Comparison of ENCODE assay signal across 10 mouse cellular contexts in genomic region chr5:125095525-125096175, GRCm38 (mm10).
DNase-seq lines count a peak whose midpoint lies in the region; ATAC-seq and TF ChIP-seq lines count a peak whose summit lies in the region.
"Had no signal": no experiment of that assay in that cellular context is flagged by ENCODE, and none has a peak within 500 bp of the region (broad histone marks: within the 10 kb centered on the region; RNA-seq: fewer than 3 reads in every experiment).

No protein-coding gene starts in this region.

- H3K4me1 ChIP-seq in hindbrain, embryonic 12.5 days: peaks cover 47% of the 10 kb centered on the region
- H3K4me1 ChIP-seq in limb, embryonic 10.5 days: peaks cover 21% of the 10 kb centered on the region

- peak overlapping the region; percentile 50; the same call in 1 of the 2 replicates for H3K27ac ChIP-seq in layer of hippocampus, adult 2 months
- peak overlapping the region; percentile 79 for H3K27ac ChIP-seq in hindbrain, embryonic 12.5 days
- no peak overlapping the region for H3K27ac ChIP-seq in limb, embryonic 10.5 days
- H3K27ac ChIP-seq in left cerebral cortex, adult 2 months: no peak overlapping the region
- H3K27ac ChIP-seq: macrophage had no signal

- H3K27me3 ChIP-seq in hindbrain, embryonic 12.5 days: no peaks in the 10 kb centered on the region
- no peaks in the 10 kb centered on the region; the same call in 1 of the 2 replicates for H3K27me3 ChIP-seq in limb, embryonic 10.5 days (ENCODE audit: low read depth, poor library complexity, severe bottlenecking)

- DNase-seq in layer of hippocampus, adult 2 months (ENCODE audit: low spot score in 2 of 2): no peak
- DNase-seq in layer of hippocampus, postnatal 25 days (ENCODE audit: extremely low spot score in 1 of 2, low spot score in 1 of 2): no peak
- peak; percentile 59 for DNase-seq in limb, embryonic 10.5 days (ENCODE audit: low spot score)
- peak; percentile 25 for DNase-seq in retina, embryonic 14.5 days (ENCODE audit: low spot score)
- no peak for DNase-seq in left cerebral cortex, adult 2 months (ENCODE audit: extremely low spot score in 1 of 2, low spot score in 2 of 2)
- no peak for DNase-seq in urinary bladder, postnatal 10 days (ENCODE audit: low spot score)
- DNase-seq: embryo, embryonic 11 days; forebrain, postnatal 0 days had no signal

- 67% methylated on average over 14 of the region's 14 CpGs for WGBS in hindbrain, embryonic 12.5 days
- WGBS in limb, embryonic 10.5 days: 79% methylated on average over 14 of the region's 14 CpGs

- peaks cover 63% of the 10 kb centered on the region for H3K36me3 ChIP-seq in hindbrain, embryonic 12.5 days
- H3K36me3 ChIP-seq in limb, embryonic 10.5 days: peaks cover 100% of the 10 kb centered on the region

- H3K9ac ChIP-seq in hindbrain, embryonic 12.5 days: no peak overlapping the region
- H3K9ac ChIP-seq: forebrain, postnatal 0 days had no signal

- H3K9me3 ChIP-seq in hindbrain, embryonic 12.5 days (replicated peaks): no peaks in the 10 kb centered on the region
- H3K9me3 ChIP-seq in limb, embryonic 10.5 days (replicated peaks): no peaks in the 10 kb centered on the region; the same call in 1 of the 2 replicates

- H3K4me2 ChIP-seq in hindbrain, embryonic 12.5 days (replicated peaks): no peak overlapping the region

- no peak for ATAC-seq in hindbrain, embryonic 12.5 days (ENCODE audit: low FRiP score)

- intact Hi-C loops in left cerebral cortex, adult 2 months (cut with DNase I): no loop called here

- no peak overlapping the region for H3K4me3 ChIP-seq in layer of hippocampus, adult 2 months
- H3K4me3 ChIP-seq in hindbrain, embryonic 12.5 days: no peak overlapping the region
- H3K4me3 ChIP-seq in limb, embryonic 10.5 days: no peak overlapping the region
- H3K4me3 ChIP-seq in left cerebral cortex, adult 2 months: no peak overlapping the region

- no peak for TF ChIP-seq CTCF in layer of hippocampus, adult 2 months (conservative IDR thresholded peaks at IDR 0.05)
- TF ChIP-seq CTCF in left cerebral cortex, adult 2 months (IDR thresholded peaks at IDR 0.05): no peak

Comparison
In these comparisons a context has a peak if more than half of its experiments do, and no peak if none do; other contexts are left out.
1. DNase-seq: peak in limb, embryonic 10.5 days (single experiment) and retina, embryonic 14.5 days (single experiment); none in layer of hippocampus, adult 2 months (0 of 2), layer of hippocampus, postnatal 25 days (0 of 2), left cerebral cortex, adult 2 months (0 of 2) and urinary bladder, postnatal 10 days (single experiment).
2. H3K27ac ChIP-seq: peak in layer of hippocampus, adult 2 months (single experiment) and hindbrain, embryonic 12.5 days (single experiment); none in limb, embryonic 10.5 days (single experiment) and left cerebral cortex, adult 2 months (single experiment).